Mouse (Mus musculus): ENCODE results near the gene Gpx4.

The Gpx4 gene

DNA sequence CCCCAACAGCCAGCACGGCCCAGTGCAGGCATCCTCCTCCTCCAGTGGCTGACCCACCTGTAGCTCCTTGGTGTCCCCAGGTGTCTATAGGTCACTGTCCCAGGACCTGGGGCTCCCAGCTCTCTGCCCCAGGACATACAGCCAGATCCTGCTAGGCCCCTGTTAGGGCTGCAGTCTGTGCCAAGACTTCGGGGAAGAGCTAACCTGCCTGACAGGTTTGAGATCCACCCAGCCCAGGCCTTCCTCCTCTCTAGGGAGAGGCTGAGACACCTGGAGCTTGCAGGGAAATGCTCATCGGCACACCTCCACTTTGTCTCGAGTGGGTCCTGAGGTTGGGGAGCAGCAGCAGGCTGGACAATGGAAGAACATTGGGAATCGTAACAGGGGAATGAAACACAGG lies 59.0 kb downstream of the Gpx4 start:
- DNase-seq = no peak

All from lung, postnatal 4 days (tissue).